Mouse (Mus musculus) lung, postnatal 4 days (tissue): Measurements from ENCODE around the gene 1110017D15Rik.
"Not testable (repeated sequence)": the region's sequence is repeated elsewhere in the genome, so short reads cannot be mapped to it uniquely, and the experiment has no call there.

Experiments used
- DNase-seq, 2 experiments: peaks; one replicate each; pipeline ENCODE4 v3.0.0; 2021

The 1110017D15Rik gene

DNA sequence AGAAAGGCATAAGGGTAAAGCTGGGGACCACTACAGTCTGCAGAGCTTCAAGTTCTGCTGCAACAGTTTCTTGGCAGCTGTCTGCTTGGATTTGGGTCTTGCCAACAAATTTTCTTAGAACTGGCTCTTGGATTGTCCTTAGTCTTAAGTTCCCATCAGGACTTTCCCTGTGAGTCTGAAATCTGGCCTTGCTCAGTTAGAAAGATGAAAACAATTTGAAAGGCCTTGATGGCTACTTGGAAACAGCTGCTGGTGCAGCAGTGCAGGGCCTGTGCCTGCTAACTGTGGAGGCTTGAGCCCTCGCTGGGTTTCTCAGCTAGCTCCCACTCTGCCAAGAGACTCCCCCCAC lies 37.7 kb downstream of the 1110017D15Rik start:
- peak in 1 of 2 experiments; percentile 61 for DNase-seq

DNA sequence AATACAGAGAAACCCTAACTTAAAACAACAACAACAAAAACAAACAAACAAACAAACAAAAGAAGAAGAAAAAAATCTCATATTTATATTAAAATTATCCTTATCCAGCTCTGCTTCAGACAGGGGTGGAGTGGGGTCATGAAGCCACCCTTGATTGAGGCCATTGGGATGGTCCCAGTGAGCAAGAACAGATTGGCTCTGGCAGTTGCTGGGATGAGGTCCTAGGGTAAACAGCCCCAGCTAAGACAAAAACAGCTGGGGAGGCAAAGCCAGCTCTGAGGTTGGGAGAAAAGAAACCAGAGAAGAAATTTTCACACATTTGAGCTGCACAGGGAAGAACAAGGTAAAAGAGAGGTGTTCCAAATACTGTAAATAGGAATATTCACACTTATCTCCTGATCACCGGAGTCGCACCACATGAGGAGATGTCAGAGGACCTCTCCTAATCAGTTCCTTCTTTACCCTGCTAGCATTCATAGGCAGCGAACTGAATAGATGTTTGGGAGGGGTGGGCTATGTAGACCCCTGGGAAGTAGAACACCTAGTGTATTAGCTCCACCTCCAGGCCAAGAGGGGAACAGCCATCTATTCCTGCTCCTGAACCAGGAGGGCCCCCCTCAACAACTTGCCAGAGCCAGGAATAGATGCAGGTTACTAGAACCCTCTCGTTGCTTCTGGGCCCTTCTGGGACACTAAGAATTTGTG lies 38.2 kb downstream of the 1110017D15Rik start:
- no peak for DNase-seq

DNA sequence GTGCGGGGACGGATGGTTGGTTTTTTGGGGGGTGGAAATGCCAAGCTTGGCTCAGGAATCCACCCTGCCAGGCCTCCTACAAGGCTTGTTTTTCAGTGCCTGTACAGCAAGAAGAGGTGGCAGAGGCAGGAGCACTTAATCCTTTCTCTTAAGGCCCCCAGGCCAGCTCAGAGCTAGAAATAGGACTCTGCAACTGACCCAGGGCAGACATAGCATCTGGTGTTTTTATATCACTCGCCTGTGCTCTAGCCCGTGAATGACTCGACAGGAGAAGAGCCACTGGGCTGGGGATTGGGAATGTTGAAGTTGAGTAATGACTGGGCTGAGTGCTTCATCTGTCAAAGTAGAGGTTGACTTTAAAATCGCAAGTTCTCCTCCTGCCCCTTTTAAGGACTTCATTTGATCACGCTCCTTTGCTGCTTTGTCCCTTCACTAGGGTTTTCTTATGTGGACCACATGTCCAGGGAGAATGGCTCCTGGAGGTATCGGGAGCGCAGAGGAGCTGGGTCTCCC lies 39.4 kb downstream of the 1110017D15Rik start:
- DNase-seq, result no peak

DNA sequence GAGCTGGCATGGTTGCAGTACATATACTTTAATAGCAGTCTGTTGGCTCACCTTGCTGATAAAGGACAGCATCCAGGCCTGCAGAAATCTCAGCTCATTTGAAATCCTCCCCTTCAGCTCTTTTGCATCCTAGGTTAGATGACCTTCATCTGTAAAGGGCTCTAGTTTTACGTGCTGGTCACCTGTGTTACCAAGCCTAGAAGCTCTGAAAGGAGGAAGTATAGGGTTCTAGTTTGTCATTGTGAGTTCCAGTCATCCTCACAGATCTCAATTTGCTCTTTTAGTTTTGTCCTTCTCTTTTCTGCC lies 45.8 kb downstream of the 1110017D15Rik start:
- DNase-seq, result no peak

DNA sequence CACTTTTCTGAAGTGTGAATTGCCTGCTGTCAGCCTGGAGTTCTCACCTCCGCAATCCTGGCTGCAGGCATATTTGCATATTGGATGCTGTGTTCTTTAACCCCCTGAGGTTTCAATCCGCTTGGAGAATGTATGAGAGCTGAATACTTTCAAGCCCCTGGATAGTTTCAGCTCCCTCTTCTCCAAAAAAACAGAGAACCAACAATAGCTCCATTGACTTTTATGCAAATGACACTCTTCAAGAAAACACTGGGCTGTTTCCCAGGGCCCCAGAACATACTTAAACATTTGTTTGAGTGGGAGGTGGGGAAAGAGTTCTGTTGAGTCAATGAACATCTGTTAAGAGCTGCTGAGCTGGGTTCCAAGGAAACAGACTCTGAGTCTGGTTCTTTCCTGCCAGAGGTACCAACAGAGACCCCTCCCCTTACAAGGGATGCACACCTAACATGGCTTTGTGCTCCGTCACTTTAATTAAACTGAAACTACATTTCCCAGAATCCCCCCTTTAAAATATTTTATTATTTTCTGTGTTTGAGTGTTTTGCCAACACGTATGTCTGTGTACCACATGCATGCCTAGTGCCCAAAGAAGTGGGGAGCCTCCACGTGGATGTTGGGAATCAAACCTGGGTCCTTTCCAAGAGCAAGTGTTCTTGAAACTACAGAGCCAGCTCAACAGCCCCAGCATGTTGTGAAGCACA lies 46.3 kb downstream of the 1110017D15Rik start:
- DNase-seq, result no peak

DNA sequence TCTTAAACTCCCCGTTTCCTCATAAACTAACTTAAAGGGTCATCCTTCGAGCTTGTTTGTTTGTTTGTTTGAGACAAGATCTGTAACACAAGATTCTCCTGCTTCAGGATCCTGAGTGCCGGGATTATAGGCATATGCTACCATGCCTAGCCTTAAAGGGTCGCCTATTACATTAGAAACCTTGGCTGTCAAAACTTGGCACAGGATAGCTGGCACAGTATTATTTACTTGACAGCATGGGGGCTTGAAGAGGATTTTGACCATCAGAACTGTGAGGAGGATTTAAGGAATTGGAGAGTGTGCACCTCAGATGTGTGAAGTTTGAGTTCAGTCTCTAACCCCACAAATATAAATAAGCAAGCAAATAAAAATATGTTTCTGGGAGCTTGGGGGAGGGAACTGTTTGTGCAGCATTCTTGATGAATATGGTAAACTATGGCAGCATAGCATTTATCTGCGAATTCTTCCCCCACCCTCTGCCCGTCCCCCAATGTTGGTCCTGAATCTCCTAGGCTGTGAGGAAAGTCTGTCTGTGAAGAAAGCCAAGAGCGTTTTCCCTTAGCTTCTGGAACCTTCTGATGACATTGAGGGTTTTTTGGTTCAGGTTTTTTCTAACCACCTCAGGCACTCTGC lies 47.0 kb downstream of the 1110017D15Rik start:
- DNase-seq, result no peak

DNA sequence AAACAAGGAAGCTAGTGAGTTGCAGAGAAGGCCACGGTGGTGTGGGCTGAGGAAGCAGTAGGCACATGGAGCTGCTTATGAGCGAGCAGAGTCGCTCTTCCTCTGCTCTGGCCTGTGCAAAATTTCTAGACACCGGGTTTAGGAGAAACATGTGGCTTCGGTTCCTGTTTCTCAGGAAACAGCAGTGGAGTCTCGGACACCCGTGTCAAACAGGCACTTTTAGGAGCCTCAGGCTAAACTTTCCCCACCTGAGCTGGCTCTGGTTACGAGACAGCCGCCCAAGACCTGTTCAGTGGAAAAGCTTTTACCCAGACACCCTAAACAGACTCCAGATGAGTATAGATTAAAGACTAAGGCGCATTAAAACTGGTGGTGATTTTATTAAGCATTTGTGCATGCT lies 47.9 kb downstream of the 1110017D15Rik start:
- DNase-seq, result no peak

DNA sequence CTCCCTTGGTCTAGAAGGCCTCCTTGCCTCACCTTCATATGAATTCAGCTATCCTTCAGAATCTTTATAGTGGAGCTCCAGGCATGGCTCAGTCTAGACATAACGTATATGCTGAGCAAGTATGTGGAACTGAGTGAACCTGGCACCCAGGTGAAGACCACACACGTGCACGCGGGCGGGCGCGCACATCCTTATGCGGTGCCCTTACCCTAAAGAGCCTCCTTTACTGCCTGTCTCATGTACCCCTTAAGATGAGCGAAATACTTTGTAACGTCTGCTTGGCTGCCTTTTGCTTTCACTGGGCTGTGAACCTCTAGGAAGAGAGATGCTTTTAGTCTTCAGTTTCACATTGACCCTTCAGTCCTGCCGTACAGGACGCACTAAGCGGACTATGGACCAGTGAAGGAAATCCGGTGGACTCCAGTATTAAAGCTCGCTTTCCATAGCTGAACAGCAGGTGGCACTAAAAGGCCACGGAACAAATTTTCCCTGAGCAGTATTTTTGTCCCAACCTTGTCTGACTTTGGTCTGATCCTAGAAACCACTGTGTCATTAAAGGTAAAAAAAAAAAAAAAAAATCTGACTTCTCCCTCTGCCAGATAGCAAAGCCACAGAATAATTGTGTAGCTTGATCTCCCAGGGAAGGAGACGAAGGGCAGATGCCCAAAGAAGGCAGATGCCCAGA lies 48.6 kb downstream of the 1110017D15Rik start:
- peak; percentile 29 to 75 for DNase-seq

DNA sequence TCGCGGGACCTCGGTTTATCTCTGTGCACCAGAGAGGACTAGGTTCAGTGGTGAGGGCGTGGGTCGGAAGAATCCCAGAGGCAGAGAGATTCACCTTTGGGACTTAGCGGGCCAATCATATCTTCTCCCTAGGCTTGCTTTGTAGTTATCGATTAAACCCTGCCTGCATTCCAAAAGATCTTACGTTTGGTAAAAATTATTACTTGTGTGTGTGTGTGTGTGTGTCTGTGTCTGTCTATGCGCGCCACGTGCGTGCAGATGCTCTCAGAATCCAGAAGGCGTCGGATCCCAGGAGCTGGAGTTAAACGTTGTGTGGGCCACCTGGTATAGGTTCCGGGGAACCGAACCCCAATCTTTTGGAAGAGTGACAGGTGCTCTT lies 51.9 kb downstream of the 1110017D15Rik start:
- no peak for DNase-seq

DNA sequence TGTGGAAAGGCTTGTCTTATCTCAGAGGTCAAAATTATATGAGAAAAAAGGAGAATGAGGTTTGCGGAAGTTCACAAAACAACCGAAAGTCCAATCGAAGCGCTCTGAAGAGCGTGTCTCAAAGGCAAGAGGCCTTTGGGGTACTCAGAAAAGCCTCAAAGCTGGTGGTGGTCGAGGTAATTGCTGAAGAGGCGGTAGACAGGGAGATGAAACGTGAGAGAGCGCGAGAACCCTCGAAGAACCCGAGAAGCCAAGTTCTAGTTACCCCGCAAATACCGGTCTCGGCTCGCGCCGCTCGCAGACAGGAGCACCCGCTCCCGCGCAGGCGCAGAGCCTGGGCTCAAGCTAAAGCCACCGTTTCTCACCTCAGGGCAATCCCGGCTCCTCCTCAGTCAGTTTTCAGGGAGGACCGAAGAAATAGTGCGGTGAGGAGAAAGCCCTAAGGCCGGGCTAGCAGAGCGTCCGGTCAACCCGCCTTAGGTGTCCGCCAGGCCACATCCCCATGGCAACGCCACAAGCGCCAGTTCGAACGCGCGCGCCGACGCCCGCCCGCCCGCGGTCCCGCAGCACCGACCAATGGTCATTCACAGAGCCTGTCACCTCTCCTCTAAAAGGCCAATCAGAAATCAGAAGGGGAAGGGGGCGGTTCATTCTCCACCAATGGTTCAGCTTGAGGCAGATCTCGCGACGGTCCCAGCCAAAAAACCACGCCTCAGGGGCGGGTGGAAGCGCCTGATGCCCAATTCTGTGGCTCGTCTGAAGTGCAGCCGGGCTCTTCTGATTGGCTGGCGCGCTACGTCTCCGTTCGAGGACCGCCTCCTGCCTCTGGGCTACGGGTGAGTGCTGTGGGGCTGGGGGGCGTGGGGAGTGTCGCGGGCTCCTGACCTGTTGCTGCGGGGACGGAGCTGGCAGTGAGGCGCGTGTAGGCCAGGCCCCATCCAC lies 52.5 kb downstream of the 1110017D15Rik start, which contains the start of the genes Kif24 and Nudt2:
Gene Kif24, minus strand, starts transcription at position 543 of the 942 bp plus-strand sequence.
Gene Nudt2, plus strand, starts transcription at position 807 of the 942 bp plus-strand sequence.
- DNase-seq, result peak; percentile 98 to 99

DNA sequence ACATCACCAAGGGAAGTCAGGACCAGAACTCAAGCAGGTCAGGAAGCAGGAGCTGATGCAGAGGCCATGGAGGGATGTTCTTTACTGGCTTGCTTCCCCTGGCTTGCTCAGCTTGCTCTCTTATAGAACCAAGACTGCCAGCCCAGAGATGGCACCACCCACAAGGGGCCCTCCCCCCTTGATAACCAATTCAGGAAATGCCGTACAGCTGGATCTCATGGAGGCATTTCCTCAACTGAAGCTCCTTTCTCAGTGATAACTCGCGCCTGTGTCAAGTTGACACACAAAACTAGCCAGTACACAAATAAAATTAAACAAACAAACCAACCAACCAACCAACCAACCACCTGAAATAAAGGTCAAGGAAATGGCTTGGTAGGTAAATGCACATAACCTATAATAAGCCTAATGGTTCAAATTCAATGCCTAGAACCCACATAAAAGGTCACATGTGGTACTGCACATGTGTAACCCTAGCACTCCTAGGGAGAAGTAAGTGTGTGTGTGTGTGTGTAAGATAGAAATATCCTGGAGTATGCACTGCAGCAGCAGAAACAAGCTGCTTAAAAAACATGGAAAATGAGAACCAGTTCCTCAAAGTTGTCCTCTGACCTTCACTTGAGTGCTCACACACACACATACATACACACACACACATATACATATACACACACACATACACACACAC lies 53.9 kb downstream of the 1110017D15Rik start:
- not testable (repeated sequence) for DNase-seq

DNA sequence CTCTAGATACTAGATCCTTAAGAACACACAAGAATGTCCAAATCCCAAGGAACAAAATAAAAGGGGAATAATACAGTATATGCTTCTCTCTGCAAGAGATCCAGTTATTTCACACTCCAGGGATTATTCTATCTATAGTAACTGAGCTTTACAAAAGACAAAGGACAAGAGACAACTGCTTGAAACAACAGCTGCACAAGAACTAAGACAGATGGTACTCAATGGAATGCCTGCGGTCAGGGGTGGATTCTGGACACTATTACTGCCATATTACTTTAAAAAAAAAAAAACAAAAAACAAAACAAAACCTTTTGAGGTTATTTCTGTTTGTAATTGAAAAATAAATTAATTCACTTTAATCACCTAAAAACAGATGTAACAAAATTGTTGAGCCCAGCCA lies 56.4 kb downstream of the 1110017D15Rik start:
- no peak for DNase-seq
